24 mouse cellular contexts compared by ENCODE assay signal in genomic region chr14:99019136-99019808, GRCm38 (mm10). TPM values are rescaled to one million over a fixed set of nuclear protein-coding genes. Genes with fewer than 3 reads are reported as not detected.
DNase-seq lines count a peak whose midpoint lies in the region; ATAC-seq and TF ChIP-seq lines count a peak whose summit lies in the region.
"Had no signal": no experiment of that assay in that cellular context is flagged by ENCODE, and none has a peak within 500 bp of the region (broad histone marks: within the 10 kb centered on the region; RNA-seq: fewer than 3 reads in every experiment).

No protein-coding gene starts in this region.

- no peaks in the 10 kb centered on the region for H3K36me3 ChIP-seq in heart, embryonic 13.5 days
- no peaks in the 10 kb centered on the region for H3K36me3 ChIP-seq in kidney, postnatal 0 days (ENCODE audit: insufficient read depth, low read length)
- H3K36me3 ChIP-seq in forebrain, embryonic 14.5 days (ENCODE audit: control insufficient read depth, insufficient read depth, low read length): no peaks in the 10 kb centered on the region
- H3K36me3 ChIP-seq: intestine, embryonic 15.5 days; midbrain, embryonic 10.5 days had no signal

- H3K9me3 ChIP-seq in heart, embryonic 13.5 days: no peaks in the 10 kb centered on the region
- no peaks in the 10 kb centered on the region for H3K9me3 ChIP-seq in kidney, postnatal 0 days (replicated peaks; ENCODE audit: low read length)
- H3K9me3 ChIP-seq in forebrain, embryonic 14.5 days (replicated peaks; ENCODE audit: control insufficient read depth, low read length): no peaks in the 10 kb centered on the region
- H3K9me3 ChIP-seq: forebrain, embryonic 13.5 days; intestine, embryonic 15.5 days; midbrain, embryonic 10.5 days had no signal

- 0 out of 2 replicates have a peak overlapping the region, but pooled peaks have one; percentile 25 for H3K9ac ChIP-seq in heart, embryonic 13.5 days
- no peak overlapping the region for H3K9ac ChIP-seq in kidney, postnatal 0 days (ENCODE audit: low read depth, low read length)
- H3K9ac ChIP-seq in forebrain, embryonic 14.5 days (ENCODE audit: low read length): no peak overlapping the region
- H3K9ac ChIP-seq: forebrain, embryonic 13.5 days; hindbrain, embryonic 14.5 days; intestine, embryonic 15.5 days had no signal

- WGBS in heart, embryonic 13.5 days: 12% methylated on average over 10 of the region's 10 CpGs
- WGBS in kidney, postnatal 0 days: 50% methylated on average over 10 of the region's 10 CpGs
- WGBS in forebrain, embryonic 14.5 days: 57% methylated on average over 10 of the region's 10 CpGs

- peak overlapping the region; percentile 38 for H3K4me3 ChIP-seq in heart, embryonic 13.5 days
- H3K4me3 ChIP-seq in kidney, postnatal 0 days (replicated peaks; ENCODE audit: low read depth, low read length): no peak overlapping the region
- no peak overlapping the region for H3K4me3 ChIP-seq in forebrain, embryonic 14.5 days (ENCODE audit: low read depth, low read length)
- H3K4me3 ChIP-seq: erythroblast, embryonic 14.5 days; forebrain, embryonic 13.5 days; intestine, embryonic 15.5 days; midbrain, embryonic 10.5 days had no signal

- ATAC-seq in heart, embryonic 13.5 days (ENCODE audit: extremely low read depth, insufficient number of reproducible peaks, low FRiP score, low TSS enrichment): peak; percentile 51; the same call in 1 of the 2 replicates
- ATAC-seq in kidney, postnatal 0 days (replicated peaks; ENCODE audit: low FRiP score, low read depth): no peak
- ATAC-seq in forebrain, embryonic 14.5 days: no peak
- ATAC-seq: forebrain, embryonic 13.5 days; intestine, embryonic 15.5 days had no signal

- peak overlapping the region; percentile 61 for H3K27ac ChIP-seq in heart, embryonic 13.5 days (replicated peaks)
- H3K27ac ChIP-seq in kidney, postnatal 0 days: no peak overlapping the region
- H3K27ac ChIP-seq in forebrain, embryonic 14.5 days (ENCODE audit: low read depth, low read length): no peak overlapping the region
- H3K27ac ChIP-seq: forebrain, embryonic 13.5 days; hindbrain, embryonic 14.5 days; intestine, embryonic 15.5 days; midbrain, embryonic 10.5 days had no signal

- H3K4me2 ChIP-seq in heart, embryonic 13.5 days: peak overlapping the region; percentile 62
- H3K4me2 ChIP-seq in kidney, postnatal 0 days (ENCODE audit: low read length): 0 out of 2 replicates have a peak overlapping the region, but pooled peaks have one; percentile 6
- no peak overlapping the region for H3K4me2 ChIP-seq in forebrain, embryonic 14.5 days (ENCODE audit: low read length)
- H3K4me2 ChIP-seq: forebrain, embryonic 13.5 days; hindbrain, embryonic 14.5 days; intestine, embryonic 15.5 days had no signal

- DNase-seq in heart, adult 9 months (ENCODE audit: low spot score in 2 of 2): no peak
- peak; percentile 55 for DNase-seq in kidney, postnatal 0 days (ENCODE audit: low spot score)
- DNase-seq in kidney, postnatal 10 days: no peak
- peak; percentile 3 for DNase-seq in NIH3T3 (ENCODE audit: low read depth)
- peak; percentile 27 for DNase-seq in embryo, embryonic 11 days
- DNase-seq in frontal cortex, postnatal 10 days (ENCODE audit: low spot score in 2 of 2): no peak
- no peak for DNase-seq in forebrain, embryonic 14.5 days (ENCODE audit: low spot score)
- DNase-seq: adrenal gland, postnatal 25 days; cerebellum, adult 11-12 months; cerebellum, postnatal 14 days; kidney, postnatal 25 days; lung, adult 2 months; lung, postnatal 4 days; right cerebral cortex, postnatal 14 days; spleen, adult 18-20 months; thymus, adult 2 months had no signal

- H3K27me3 ChIP-seq in heart, embryonic 13.5 days (replicated peaks): peaks cover 5% of the 10 kb centered on the region
- H3K27me3 ChIP-seq in kidney, postnatal 0 days (ENCODE audit: insufficient read depth, low read length): no peaks in the 10 kb centered on the region
- H3K27me3 ChIP-seq in forebrain, embryonic 14.5 days (replicated peaks; ENCODE audit: control insufficient read depth, insufficient read depth, low read length): no peaks in the 10 kb centered on the region
- H3K27me3 ChIP-seq: forebrain, embryonic 13.5 days; intestine, embryonic 15.5 days had no signal

- peaks cover 34% of the 10 kb centered on the region for H3K4me1 ChIP-seq in heart, embryonic 13.5 days
- no peaks in the 10 kb centered on the region; the same call in 1 of the 2 replicates for H3K4me1 ChIP-seq in kidney, postnatal 0 days (replicated peaks; ENCODE audit: insufficient read depth, low read length)
- no peaks in the 10 kb centered on the region for H3K4me1 ChIP-seq in forebrain, embryonic 14.5 days (ENCODE audit: control insufficient read depth, insufficient read depth, low read length)
- H3K4me1 ChIP-seq: forebrain, embryonic 13.5 days; intestine, embryonic 15.5 days had no signal

- TF ChIP-seq CTCF in kidney, postnatal 0 days (IDR thresholded peaks at IDR 0.05; ENCODE audit: low read depth): no peak

RNA-seq across cellular contexts. Expression of gene Rpl36a-ps1, which starts 25.2 kb away (rescaled TPM):
- polyA plus RNA-seq in heart, embryonic 13.5 days (2015; fragmentation: Nextera tagmentation; extraction: Ambion mirVana): 0.83 and 0.94 TPM in 2 replicates
- polyA plus RNA-seq in kidney, postnatal 0 days (2015; fragmentation: Nextera tagmentation; extraction: Ambion mirVana): 4.4 and 4.8 TPM in 2 replicates
- 1.3 and 2.0 TPM in 2 replicates for polyA plus RNA-seq in forebrain, embryonic 14.5 days (2014; fragmentation: Nextera tagmentation; extraction: Ambion mirVana)
- polyA plus RNA-seq: gonadal fat pad, adult 2 months; liver, adult 2 months; lung, adult 2 months; thymus, adult 2 months had no signal

RNA-seq across cellular contexts. Expression of gene Mzt1, which starts 26.7 kb away (rescaled TPM):
- 78.5 and 85.0 TPM in 2 replicates for polyA plus RNA-seq in heart, embryonic 13.5 days (2015; fragmentation: Nextera tagmentation; extraction: Ambion mirVana)
- polyA plus RNA-seq in kidney, postnatal 0 days (2015; fragmentation: Nextera tagmentation; extraction: Ambion mirVana): 89.9 and 94.8 TPM in 2 replicates
- 68.4 and 76.9 TPM in 2 replicates for polyA plus RNA-seq in forebrain, embryonic 14.5 days (2014; fragmentation: Nextera tagmentation; extraction: Ambion mirVana)

RNA-seq across cellular contexts. Expression of gene Bora, which starts 26.8 kb away (rescaled TPM):
- 40.9 and 44.2 TPM in 2 replicates for polyA plus RNA-seq in heart, embryonic 13.5 days (2015; fragmentation: Nextera tagmentation; extraction: Ambion mirVana)
- 26.4 and 28.8 TPM in 2 replicates for polyA plus RNA-seq in kidney, postnatal 0 days (2015; fragmentation: Nextera tagmentation; extraction: Ambion mirVana)
- 19.4 and 21.1 TPM in 2 replicates for polyA plus RNA-seq in forebrain, embryonic 14.5 days (2014; fragmentation: Nextera tagmentation; extraction: Ambion mirVana)

Comparison
In these comparisons a context has a peak if more than half of its experiments do, and no peak if none do; other contexts are left out.
1. DNase-seq: peak in kidney, postnatal 0 days (single experiment), NIH3T3 (single experiment) and embryo, embryonic 11 days (single experiment); none in heart, adult 9 months (0 of 2), kidney, postnatal 10 days (single experiment), frontal cortex, postnatal 10 days (0 of 2) and forebrain, embryonic 14.5 days (single experiment).